Mouse (Mus musculus): ENCODE measurements around the gene Nr1h5. TPM values are rescaled to one million over a fixed set of nuclear protein-coding genes. Genes with fewer than 3 reads are reported as not detected.
A peak's percentile ranks its signal among the peaks of the same experiment; 100 is the strongest.

The Nr1h5 gene
- total and polyA plus RNA-seq, 3 experiments = 0.03 TPM; not detected in 2

DNA sequence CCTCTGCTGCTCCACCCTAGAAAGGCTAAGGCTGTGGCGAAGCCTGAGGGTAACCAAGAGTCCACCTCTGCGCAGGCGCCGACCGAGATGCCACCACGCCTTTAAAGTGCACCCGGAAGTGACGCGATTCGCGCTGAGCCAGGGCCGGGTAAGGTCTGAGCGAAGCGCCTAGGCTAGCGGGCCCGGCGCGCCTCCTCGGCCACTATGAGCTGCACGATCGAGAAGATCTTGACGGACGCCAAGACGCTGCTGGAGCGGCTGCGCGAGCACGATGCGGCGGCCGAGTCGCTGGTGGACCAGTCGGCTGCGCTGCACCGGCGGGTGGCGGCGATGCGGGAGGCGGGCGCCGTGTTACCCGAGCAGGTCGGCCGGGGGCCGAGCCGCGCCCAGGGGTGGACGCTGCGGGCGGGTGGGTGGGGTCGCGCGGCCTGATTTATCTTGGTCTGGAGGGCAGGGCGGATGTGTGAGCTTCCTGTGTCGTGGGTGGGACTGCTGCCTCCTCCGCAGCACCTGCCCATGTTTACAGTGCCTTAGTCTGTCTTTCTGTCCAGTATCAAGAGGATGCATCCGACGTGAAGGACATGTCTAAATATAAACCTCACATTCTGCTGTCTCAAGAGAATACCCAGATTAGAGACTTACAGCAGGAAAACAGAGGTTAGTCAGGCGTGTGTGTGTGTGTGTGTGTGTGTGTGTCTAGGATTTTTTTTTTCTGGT, 31.8 kb upstream of the Nr1h5 start, which contains the start of gene Sike1 (continued):
- TF ChIP-seq RCOR1 (IDR thresholded peaks at IDR 0.05; ENCODE audit: low read depth, low read length) (no peak), JUND (IDR thresholded peaks at IDR 0.05; ENCODE audit: low read depth, low read length) (no peak), NELFE (IDR thresholded peaks at IDR 0.05; ENCODE audit: low read depth, low read length) (peak; percentile 87), MYB (IDR thresholded peaks at IDR 0.05; ENCODE audit: low read depth, low read length) (no peak)

DNA sequence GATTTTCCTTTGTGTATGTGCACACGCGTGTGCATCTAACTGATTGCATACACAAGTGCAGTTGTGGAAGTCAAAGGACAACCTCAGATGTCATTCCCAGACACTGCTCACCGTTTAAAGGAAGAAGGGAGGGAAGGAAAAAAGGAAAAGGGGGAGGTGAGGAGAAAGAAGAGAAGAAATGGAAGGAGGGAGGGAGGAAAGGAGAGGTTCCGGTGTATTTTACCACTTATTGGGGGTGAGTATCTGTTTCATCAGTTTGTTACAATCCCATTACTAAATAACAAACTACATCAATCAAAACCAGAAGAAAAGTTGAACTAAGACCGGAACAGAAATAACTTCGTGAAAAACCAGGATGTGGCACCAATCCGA, 31.3 kb upstream of the Nr1h5 start:
- no peaks in the 10 kb centered on the region for H3K9me3 ChIP-seq (replicated peaks; ENCODE audit: insufficient read depth, low read length)
- H3K79me2 ChIP-seq (ENCODE audit: control insufficient read depth, insufficient read depth, low read length, poor library complexity) = no peaks in the 10 kb centered on the region; the same call in 1 of the 2 replicates
- TF ChIP-seq ZC3H11A (IDR thresholded peaks at IDR 0.05; ENCODE audit: low read depth, low read length) = no peak
- TF ChIP-seq KAT2A (conservative IDR thresholded peaks at IDR 0.05; ENCODE audit: low read depth, low read length) = no peak
- no peak for TF ChIP-seq ZKSCAN1 (IDR thresholded peaks at IDR 0.05; ENCODE audit: low read depth, low read length)
- H3K9ac ChIP-seq (ENCODE audit: control insufficient read depth, low read depth, low read length, poor library complexity, severe bottlenecking) = peak overlapping the region; percentile 24; the same call in 1 of the 2 replicates
- peaks cover 2 to 8% of the 10 kb centered on the region in 2 experiments; a peak in 3 of 4 replicates for H3K4me1 ChIP-seq (ENCODE audit: control insufficient read depth in 1 of 2, insufficient read depth in 2 of 2, low read length in 2 of 2)
- H3K27me3 ChIP-seq (ENCODE audit: control insufficient read depth in 1 of 2, insufficient read depth in 2 of 2, low read length in 2 of 2) = peaks cover 0 to 1% of the 10 kb centered on the region in 2 experiments; a peak in 2 of 4 replicates
- H3K36me3 ChIP-seq (ENCODE audit: control insufficient read depth in 1 of 2, insufficient read depth in 2 of 2, low read length in 2 of 2) = peaks cover 3 to 12% of the 10 kb centered on the region in 2 experiments; a peak in 3 of 4 replicates
- no peak for DNase-seq (ENCODE audit: low read depth, low spot score)
- no peak overlapping the region for H3K27ac ChIP-seq (ENCODE audit: control insufficient read depth, low read depth, low read length)
- peak overlapping the region; percentile 74 to 78 for H3K4me3 ChIP-seq (ENCODE audit: control insufficient read depth in 1 of 2, insufficient read depth in 1 of 2, low read depth in 2 of 2, low read length in 2 of 2)

GRCm38 (mm10) chr3:102992936-102993335, 29.0 kb upstream of the Nr1h5 start:
- Histone ChIP-seq H3K4me3 (ENCODE audit: control insufficient read depth in 1 of 2, insufficient read depth in 1 of 2, low read depth in 2 of 2, low read length in 2 of 2) (no peak overlapping the region), H3K9me3 (replicated peaks; ENCODE audit: insufficient read depth, low read length) (no peaks in the 10 kb centered on the region), H3K79me2 (ENCODE audit: control insufficient read depth, insufficient read depth, low read length, poor library complexity) (no peaks in the 10 kb centered on the region; the same call in 1 of the 2 replicates), H3K27me3 (ENCODE audit: control insufficient read depth in 1 of 2, insufficient read depth in 2 of 2, low read length in 2 of 2) (peaks cover 0 to 1% of the 10 kb centered on the region in 2 experiments; a peak in 2 of 4 replicates), H3K4me1 (ENCODE audit: control insufficient read depth in 1 of 2, insufficient read depth in 2 of 2, low read length in 2 of 2) (peaks cover 2 to 8% of the 10 kb centered on the region in 2 experiments; a peak in 3 of 4 replicates), H3K27ac (ENCODE audit: control insufficient read depth, low read depth, low read length) (no peak overlapping the region), H3K9ac (ENCODE audit: control insufficient read depth, low read depth, low read length, poor library complexity, severe bottlenecking) (no peak overlapping the region), H3K36me3 (ENCODE audit: control insufficient read depth in 1 of 2, insufficient read depth in 2 of 2, low read length in 2 of 2) (peaks cover 0 to 12% of the 10 kb centered on the region in 2 experiments; a peak in 2 of 4 replicates)
- DNase-seq (ENCODE audit: low read depth, low spot score) = no peak
- TF ChIP-seq TBP (IDR thresholded peaks at IDR 0.05; ENCODE audit: low read depth, low read length) = no peak
- TF ChIP-seq CTCF (IDR thresholded peaks at IDR 0.05 in 2 of 3, conservative IDR thresholded peaks at IDR 0.05 in 1 of 3; ENCODE audit: control insufficient read depth in 1 of 3, insufficient read depth in 1 of 3, low read depth in 2 of 3, low read length in 3 of 3, poor library complexity in 1 of 3, severe bottlenecking in 1 of 3) = no peak
- no peak for TF ChIP-seq MEF2A (IDR thresholded peaks at IDR 0.05; ENCODE audit: extremely low read depth, insufficient replicate concordance, low read depth, low read length, poor library complexity, severe bottlenecking)
- TF ChIP-seq ELF1 (IDR thresholded peaks at IDR 0.05; ENCODE audit: low read depth, low read length) = no peak
- TF ChIP-seq GABPA (IDR thresholded peaks at IDR 0.05; ENCODE audit: low read depth, low read length) = no peak
- TF ChIP-seq RAD21 (IDR thresholded peaks at IDR 0.05; ENCODE audit: low read depth, low read length) = no peak
- no peak for TF ChIP-seq NELFE (IDR thresholded peaks at IDR 0.05; ENCODE audit: low read depth, low read length)
- no peak for TF ChIP-seq MAX (IDR thresholded peaks at IDR 0.05; ENCODE audit: low read length)
- TF ChIP-seq MYC (IDR thresholded peaks at IDR 0.05; ENCODE audit: low read depth, low read length) = no peak
- TF ChIP-seq BHLHE40 (IDR thresholded peaks at IDR 0.05; ENCODE audit: borderline replicate concordance, low read depth, low read length) = no peak
- TF ChIP-seq TCF12 (IDR thresholded peaks at IDR 0.05; ENCODE audit: low read depth, low read length) = no peak
- no peak for TF ChIP-seq ZKSCAN1 (IDR thresholded peaks at IDR 0.05; ENCODE audit: low read depth, low read length)
- no peak for TF ChIP-seq MAZ (IDR thresholded peaks at IDR 0.05; ENCODE audit: low read depth, low read length)
- TF ChIP-seq EP300 (IDR thresholded peaks at IDR 0.05; ENCODE audit: low read depth in 1 of 2, low read length in 2 of 2) = no peak
- no peak for TF ChIP-seq UBTF (IDR thresholded peaks at IDR 0.05; ENCODE audit: borderline replicate concordance, insufficient read depth, low read depth, low read length)
- TF ChIP-seq CHD1 (IDR thresholded peaks at IDR 0.05; ENCODE audit: low read depth, low read length) = no peak
- TF ChIP-seq JUND (IDR thresholded peaks at IDR 0.05; ENCODE audit: low read depth, low read length) = no peak
- TF ChIP-seq GATA1 (IDR thresholded peaks at IDR 0.05; ENCODE audit: low read depth, low read length) = no peak

Data from MEL (cell line).